Mouse (Mus musculus): ENCODE measurements around the gene Gata1. TPM values are rescaled to one million over a fixed set of nuclear protein-coding genes. Genes with fewer than 3 reads are reported as not detected.

The Gata1 gene
- total RNA-seq (2012; rRNA removed): 0.13 and 0.21 TPM in 2 replicates
- total RNA-seq (2014; rRNA removed): 0.23 TPM in 1 of 2 replicates, not detected in the other
- 0.25 and 0.43 TPM in 2 replicates for polyA plus RNA-seq (2012; ENCODE audit: insufficient read length, low read depth)

GRCm38 (mm10) chrX:7977892-7978291 lies at the start of gene Gata1:
Gene Gata1 (minus strand): TSS chrX:7978071.
- in situ Hi-C loops (cut with MboI; ENCODE audit: low pct_ligation_motif_present, low pct_unique_long_range_greater_than_20kb, low sequenced_read_pairs): no loop called here
- dilution Hi-C loops (cut with MboI; ENCODE audit: extremely low pct_ligation_motif_present, extremely low pct_unique_long_range_greater_than_20kb, low sequenced_read_pairs): no loop called here
- H3K36me3 ChIP-seq (replicated peaks in 1 of 2; ENCODE audit: control insufficient read depth in 1 of 2, insufficient read depth in 1 of 2, low read length in 1 of 2): no peaks in the 10 kb centered on the region
- H3K27ac ChIP-seq (ENCODE audit: insufficient read depth, low read depth): no peak within 1 kb of the TSS
- no peak within 1 kb of the TSS for H3K4me2 ChIP-seq (ENCODE audit: insufficient read depth, low read depth, poor library complexity, severe bottlenecking)
- H3K4me1 ChIP-seq (ENCODE audit: control insufficient read depth in 1 of 2, insufficient read depth in 2 of 2): no peaks in the 10 kb centered on the region
- no peak for DNase-seq (ENCODE audit: extremely low read depth)
- no peaks in the 10 kb centered on the region for H3K9me3 ChIP-seq (replicated peaks; ENCODE audit: low read length)
- H3K9ac ChIP-seq (ENCODE audit: insufficient read depth, low read depth): no peak within 1 kb of the TSS
- H3K79me2 ChIP-seq (replicated peaks; ENCODE audit: control insufficient read depth, extremely low read depth, insufficient read depth, poor library complexity, severe bottlenecking): no peaks in the 10 kb centered on the region
- no peaks in the 10 kb centered on the region for H3K27me3 ChIP-seq (replicated peaks)
- H3K4me3 ChIP-seq (replicated peaks in 1 of 3; ENCODE audit: low read depth in 2 of 3, low read length in 2 of 3, poor library complexity in 1 of 3): no peak within 1 kb of the TSS
- TF ChIP-seq NRF1 (IDR thresholded peaks at IDR 0.05; ENCODE audit: low read depth, low read length): no peak
- TF ChIP-seq TCF12 (IDR thresholded peaks at IDR 0.05; ENCODE audit: low read depth, low read length): no peak
- no peak for TF ChIP-seq MXI1 (IDR thresholded peaks at IDR 0.05; ENCODE audit: low read depth, low read length)
- no peak for TF ChIP-seq UBTF (IDR thresholded peaks at IDR 0.05; ENCODE audit: low read depth, low read length)
- no peak for TF ChIP-seq MYC (IDR thresholded peaks at IDR 0.05; ENCODE audit: low read depth, low read length)
- TF ChIP-seq JUND (conservative IDR thresholded peaks at IDR 0.05; ENCODE audit: low read depth, low read length): no peak
- TF ChIP-seq MAFK (IDR thresholded peaks at IDR 0.05; ENCODE audit: insufficient replicate concordance, low read length): no peak
- no peak for TF ChIP-seq JUN (IDR thresholded peaks at IDR 0.05; ENCODE audit: insufficient read depth, low read depth, low read length)
- no peak for TF ChIP-seq ZMIZ1 (IDR thresholded peaks at IDR 0.05; ENCODE audit: low read depth, low read length)
- TF ChIP-seq MAX (IDR thresholded peaks at IDR 0.05; ENCODE audit: low read length): no peak
- TF ChIP-seq MAZ (IDR thresholded peaks at IDR 0.05; ENCODE audit: low read depth, low read length): no peak
- no peak for TF ChIP-seq USF2 (conservative IDR thresholded peaks at IDR 0.05; ENCODE audit: low read depth, low read length)
- TF ChIP-seq SMC3 (IDR thresholded peaks at IDR 0.05; ENCODE audit: low read depth, low read length): no peak
- no peak for TF ChIP-seq ELF1 (IDR thresholded peaks at IDR 0.05; ENCODE audit: low read depth, low read length)
- TF ChIP-seq ZC3H11A (IDR thresholded peaks at IDR 0.05; ENCODE audit: low read depth, low read length): no peak
- no peak for TF ChIP-seq MEF2A (IDR thresholded peaks at IDR 0.05; ENCODE audit: borderline replicate concordance, low read depth, low read length)
- TF ChIP-seq TBP (conservative IDR thresholded peaks at IDR 0.05; ENCODE audit: low read depth, low read length): no peak
- no peak for TF ChIP-seq CTCF (conservative IDR thresholded peaks at IDR 0.05 in 1 of 2, IDR thresholded peaks at IDR 0.05 in 1 of 2; ENCODE audit: low read depth in 2 of 2, low read length in 2 of 2)

GRCm38 (mm10) chrX:8026811-8027210 lies 48.9 kb upstream of the Gata1 start:
- no peak overlapping the region for H3K4me2 ChIP-seq (ENCODE audit: insufficient read depth, low read depth, poor library complexity, severe bottlenecking)
- no peaks in the 10 kb centered on the region for H3K79me2 ChIP-seq (replicated peaks; ENCODE audit: control insufficient read depth, extremely low read depth, insufficient read depth, poor library complexity, severe bottlenecking)
- H3K9me3 ChIP-seq (replicated peaks; ENCODE audit: low read length): no peaks in the 10 kb centered on the region
- no peak overlapping the region for H3K9ac ChIP-seq (ENCODE audit: insufficient read depth, low read depth)
- no peaks in the 10 kb centered on the region for H3K36me3 ChIP-seq (replicated peaks in 1 of 2; ENCODE audit: control insufficient read depth in 1 of 2, insufficient read depth in 1 of 2, low read length in 1 of 2)
- H3K4me1 ChIP-seq (ENCODE audit: control insufficient read depth in 1 of 2, insufficient read depth in 2 of 2): no peaks in the 10 kb centered on the region
- in situ Hi-C loops (cut with MboI; ENCODE audit: low pct_ligation_motif_present, low pct_unique_long_range_greater_than_20kb, low sequenced_read_pairs) (no loop called here), dilution Hi-C loops (cut with MboI; ENCODE audit: extremely low pct_ligation_motif_present, extremely low pct_unique_long_range_greater_than_20kb, low sequenced_read_pairs) (no loop called here)
- no peak for DNase-seq (ENCODE audit: extremely low read depth)
- no peak for TF ChIP-seq E2F4 (IDR thresholded peaks at IDR 0.05; ENCODE audit: insufficient replicate concordance, low read depth, low read length)
- TF ChIP-seq MYC (IDR thresholded peaks at IDR 0.05; ENCODE audit: low read depth, low read length): no peak
- no peak for TF ChIP-seq SIN3A (IDR thresholded peaks at IDR 0.05; ENCODE audit: low read length)
- no peak for TF ChIP-seq POLR2AphosphoS2 (IDR thresholded peaks at IDR 0.05; ENCODE audit: low read depth, low read length)
- no peak for TF ChIP-seq NRF1 (IDR thresholded peaks at IDR 0.05; ENCODE audit: low read depth, low read length)
- no peak for TF ChIP-seq JUN (IDR thresholded peaks at IDR 0.05; ENCODE audit: insufficient read depth, low read depth, low read length)
- TF ChIP-seq TBP (conservative IDR thresholded peaks at IDR 0.05; ENCODE audit: low read depth, low read length): no peak
- no peak for TF ChIP-seq ZC3H11A (IDR thresholded peaks at IDR 0.05; ENCODE audit: low read depth, low read length)
- TF ChIP-seq CTCF (conservative IDR thresholded peaks at IDR 0.05 in 1 of 2, IDR thresholded peaks at IDR 0.05 in 1 of 2; ENCODE audit: low read depth in 2 of 2, low read length in 2 of 2): no peak
- no peak for TF ChIP-seq EP300 (IDR thresholded peaks at IDR 0.05; ENCODE audit: low read length)
- TF ChIP-seq USF1 (IDR thresholded peaks at IDR 0.05; ENCODE audit: low read depth, low read length): no peak
- no peak for TF ChIP-seq MXI1 (IDR thresholded peaks at IDR 0.05; ENCODE audit: low read depth, low read length)
- no peaks in the 10 kb centered on the region for H3K27me3 ChIP-seq (replicated peaks)
- H3K4me3 ChIP-seq (replicated peaks in 1 of 3; ENCODE audit: low read depth in 2 of 3, low read length in 2 of 3, poor library complexity in 1 of 3): no peak overlapping the region
- H3K27ac ChIP-seq (ENCODE audit: insufficient read depth, low read depth): no peak overlapping the region
